Mouse (Mus musculus) adrenal gland, postnatal 25 days (tissue): ENCODE data around the gene Gm17545. TPM values are rescaled to one million over a fixed set of nuclear protein-coding genes. Genes with fewer than 3 reads are reported as not detected.

Source experiments
- DNase-seq: peaks from one replicate; pipeline ENCODE4 v3.0.0; 2021; ENCODE audit warnings: mixed read lengths
- total RNA-seq: library from RNA; stranded (reverse); gene quantifications from 2 replicates; pipeline ENCODE4 v1.2.3, GENCODE M21; 2021

Gm17545 gene
- total RNA-seq, 1 experiment from 2014 or later = not detected

DNA sequence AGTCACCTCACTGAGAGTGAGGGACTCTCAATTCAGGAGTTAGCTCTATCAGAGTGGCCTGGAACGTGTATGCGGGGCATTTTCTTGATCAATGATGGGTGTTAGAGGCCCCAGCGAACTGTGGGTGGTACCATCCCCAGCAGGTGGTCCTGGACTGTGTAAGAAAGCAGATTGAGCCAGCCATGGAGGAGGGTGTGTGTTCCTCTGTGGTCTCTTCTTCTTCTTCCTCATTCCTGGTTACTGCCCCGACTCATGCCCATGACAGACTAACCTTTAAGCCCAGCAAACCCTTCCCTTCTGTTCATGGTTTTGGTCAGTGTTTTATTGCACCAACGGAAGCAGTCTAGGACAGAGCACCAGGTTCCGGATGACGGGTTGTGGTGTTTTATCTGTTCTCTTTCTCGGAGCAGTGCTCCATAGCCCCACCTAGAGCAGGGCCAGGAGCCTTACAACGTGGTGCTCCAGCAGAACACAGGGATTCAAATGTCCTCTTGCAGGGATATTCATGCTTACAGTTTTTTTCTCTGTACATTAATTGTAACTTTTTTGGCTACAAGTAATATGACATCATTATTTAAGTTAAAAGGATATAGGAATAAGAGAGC is 40.2 kb downstream of the Gm17545 start:
- DNase-seq = no peak

DNA sequence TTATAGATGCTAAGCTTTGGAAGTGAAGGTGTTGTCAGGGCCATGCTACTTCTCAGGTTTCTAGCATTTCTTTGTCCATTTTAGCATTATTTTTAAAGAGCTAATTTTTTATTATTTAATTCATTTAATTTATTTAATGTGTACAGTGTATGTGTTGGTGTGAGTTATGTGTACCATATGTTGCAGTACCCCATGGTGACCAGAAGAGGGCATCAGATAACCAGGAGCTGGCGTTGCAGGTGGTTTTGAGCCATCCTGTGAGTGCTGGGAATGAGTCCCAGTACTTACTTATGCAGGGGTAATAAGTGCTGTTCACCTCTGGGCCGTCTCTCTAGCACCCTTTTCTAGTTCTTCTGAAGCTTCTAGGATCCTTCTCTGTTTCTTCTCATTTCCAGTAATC is 41.0 kb downstream of the Gm17545 start:
- no peak for DNase-seq

DNA sequence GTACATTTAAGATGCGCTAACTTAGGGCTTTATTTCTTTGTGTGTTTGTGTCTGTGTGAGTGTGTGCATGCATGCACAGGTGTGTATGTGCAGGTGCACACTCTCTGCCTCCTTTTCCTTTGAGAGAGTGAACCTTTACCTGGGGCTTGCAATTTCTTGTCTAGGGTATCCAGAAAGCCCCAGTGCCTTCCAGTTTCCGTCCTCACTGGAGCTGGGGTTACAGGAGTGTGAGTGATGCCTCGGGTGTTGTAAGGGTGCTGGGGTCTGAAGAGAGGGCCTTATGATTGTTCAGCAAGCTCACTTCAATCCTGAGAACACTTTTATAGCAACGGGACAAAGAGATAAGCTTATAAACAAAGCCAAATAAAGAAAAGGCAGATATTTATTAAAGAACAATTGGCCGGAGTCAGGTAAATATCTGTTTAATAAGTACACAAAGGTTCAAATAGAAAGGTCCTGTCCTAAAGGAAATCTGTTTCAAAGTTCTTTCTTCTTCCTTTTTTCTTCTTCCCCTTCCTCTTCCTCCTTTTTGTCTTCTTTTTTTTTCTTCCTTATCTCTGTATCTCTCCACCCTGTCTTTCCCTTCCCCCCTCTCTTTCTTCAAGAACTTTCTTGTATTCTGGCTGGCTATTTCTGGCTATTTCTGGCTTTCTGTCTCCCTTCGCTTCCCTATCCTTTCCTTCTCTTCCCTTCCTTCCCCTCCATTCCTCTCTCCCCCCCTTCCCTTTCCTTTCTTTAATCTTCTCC is 43.1 kb downstream of the Gm17545 start:
- DNase-seq = no peak

DNA sequence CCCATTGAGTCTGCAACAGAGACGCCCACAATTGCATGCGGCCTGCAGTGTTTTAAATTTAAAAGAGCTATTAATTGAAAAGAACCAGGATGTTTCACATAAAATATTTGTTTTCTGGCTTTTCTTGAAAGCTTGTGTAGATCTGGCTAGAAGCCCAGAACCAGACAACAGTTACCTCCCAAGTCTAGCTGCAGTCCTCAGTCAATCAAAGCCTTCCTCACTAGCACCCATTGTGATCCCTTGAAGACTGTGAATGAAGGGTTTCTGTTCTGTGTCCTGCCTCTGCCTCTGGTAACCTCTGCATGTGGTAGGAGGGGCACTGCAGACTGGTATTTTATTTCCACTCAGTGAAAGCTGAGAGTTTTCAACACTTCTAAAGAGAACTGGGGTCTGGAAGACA is 48.9 kb downstream of the Gm17545 start:
- DNase-seq = no peak

DNA sequence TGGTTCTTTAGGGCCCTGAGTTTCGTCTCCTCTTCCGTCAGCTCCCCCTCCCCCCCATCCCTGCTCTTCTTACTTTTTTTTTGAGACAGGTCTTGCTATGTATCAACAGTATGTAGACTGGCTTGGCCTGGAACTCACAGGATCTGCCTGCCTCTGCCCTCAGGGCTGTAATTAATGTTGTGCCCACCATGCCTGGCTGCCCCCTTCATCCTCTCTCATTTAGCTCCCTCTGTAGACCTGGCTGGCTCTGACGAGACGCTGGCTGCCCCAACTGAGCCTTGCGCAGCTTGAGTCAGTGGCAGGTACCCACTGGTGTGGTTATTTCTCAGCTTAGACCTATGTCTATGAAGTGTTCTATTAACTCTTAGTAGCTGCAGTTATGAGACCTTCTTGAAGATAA is 49.5 kb downstream of the Gm17545 start:
- DNase-seq = no peak

DNA sequence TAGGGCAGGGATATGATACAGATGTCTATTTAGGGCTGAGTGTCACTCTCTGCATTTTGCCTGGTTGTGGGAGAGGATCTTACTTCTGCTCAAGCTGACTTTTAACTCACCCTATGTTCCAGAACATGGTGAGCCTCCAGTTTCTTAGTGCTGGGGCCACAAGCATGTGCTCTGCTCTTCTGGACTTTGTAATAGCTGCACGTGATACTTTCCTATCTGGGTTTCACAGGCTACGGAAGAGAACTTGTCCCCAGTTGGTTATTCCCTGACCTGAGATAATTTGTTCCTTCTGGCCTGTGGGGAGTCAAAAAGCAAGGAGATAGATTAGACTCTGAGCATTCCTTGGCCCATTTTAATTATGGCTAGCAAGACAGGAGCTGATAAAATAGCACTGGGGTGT is 51.5 kb downstream of the Gm17545 start:
- no peak for DNase-seq

Other genes with a start within 250 kb of the Gm17545 start
- 46.4 and 52.1 TPM in 2 replicates for gene Zfp809, start 228.6 kb upstream of the Gm17545 start, total RNA-seq
- gene Zfp599, start 194.4 kb upstream of the Gm17545 start, total RNA-seq = 0.82 and 1.1 TPM in 2 replicates
- 7.9 and 11.0 TPM in 2 replicates for gene Zfp810, start 146.6 kb upstream of the Gm17545 start, total RNA-seq
- gene Anln, start 65.1 kb upstream of the Gm17545 start, total RNA-seq = 8.6 and 15.6 TPM in 2 replicates
- 6.6 and 7.2 TPM in 2 replicates for gene 9530077C05Rik, start 42.8 kb upstream of the Gm17545 start, total RNA-seq
- 38.4 and 42.4 TPM in 2 replicates for gene Rp9, start 15.5 kb downstream of the Gm17545 start, total RNA-seq
- gene Bbs9, start 21.4 kb downstream of the Gm17545 start, total RNA-seq = 11.3 and 15.3 TPM in 2 replicates